Mouse (Mus musculus): ENCODE data around the gene Ip6k1. TPM values are rescaled to one million over a fixed set of nuclear protein-coding genes. Genes with fewer than 3 reads are reported as not detected.

Gene Ip6k1
- polyA plus RNA-seq, 1 experiment from 2014 or later = 97.9 TPM

GRCm38 (mm10) chr9:107968531-107968930 is 33.8 kb upstream of the Ip6k1 start:
- H3K9ac ChIP-seq = no peak overlapping the region
- peaks cover 20% of the 10 kb centered on the region for H3K36me3 ChIP-seq
- H3K4me3 ChIP-seq = no peak overlapping the region
- 90% methylated on average over 7 of the region's 7 CpGs for WGBS
- H3K9me3 ChIP-seq = no peaks in the 10 kb centered on the region
- no peak overlapping the region for H3K4me2 ChIP-seq (replicated peaks)
- H3K27me3 ChIP-seq (replicated peaks) = no peaks in the 10 kb centered on the region
- H3K27ac ChIP-seq = no peak overlapping the region
- H3K4me1 ChIP-seq = no peaks in the 10 kb centered on the region
- no peak for ATAC-seq (ENCODE audit: low FRiP score, low read depth)

DNA sequence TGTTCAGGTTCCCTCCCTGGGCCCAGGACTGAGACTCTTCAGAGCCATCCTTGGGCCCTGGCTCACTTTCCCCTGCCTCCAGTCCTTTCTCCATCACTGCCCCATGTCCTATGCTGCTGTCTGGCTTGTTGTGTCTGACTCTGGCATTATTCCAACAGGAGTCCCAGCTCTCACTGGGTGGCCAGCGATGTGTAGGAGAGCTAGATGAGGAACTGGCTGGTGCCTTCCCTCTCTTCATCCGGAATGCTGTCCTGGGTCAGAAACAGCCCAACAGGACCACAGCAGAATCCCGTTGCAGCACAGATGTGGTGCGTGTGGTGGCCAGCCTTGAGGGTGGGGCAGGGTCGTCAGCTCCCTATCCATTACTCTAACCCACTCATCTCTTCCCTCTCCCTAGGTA is 32.0 kb upstream of the Ip6k1 start:
- H3K27me3 ChIP-seq (replicated peaks) = no peaks in the 10 kb centered on the region
- no peak overlapping the region for H3K9ac ChIP-seq
- no peak overlapping the region for H3K4me2 ChIP-seq (replicated peaks)
- no peaks in the 10 kb centered on the region for H3K9me3 ChIP-seq
- no peak overlapping the region for H3K4me3 ChIP-seq
- 91% methylated on average over 5 of the region's 5 CpGs for WGBS
- peaks cover 20% of the 10 kb centered on the region for H3K36me3 ChIP-seq
- H3K4me1 ChIP-seq = no peaks in the 10 kb centered on the region
- H3K27ac ChIP-seq = no peak overlapping the region
- ATAC-seq (ENCODE audit: low FRiP score, low read depth) = no peak

GRCm38 (mm10) chr9:107971690-107972541 is 30.4 kb upstream of the Ip6k1 start:
- no peaks in the 10 kb centered on the region for H3K4me1 ChIP-seq
- H3K36me3 ChIP-seq = peaks cover 20% of the 10 kb centered on the region
- H3K4me3 ChIP-seq = no peak overlapping the region
- H3K9me3 ChIP-seq = no peaks in the 10 kb centered on the region
- H3K27me3 ChIP-seq (replicated peaks) = no peaks in the 10 kb centered on the region
- WGBS = 80% methylated on average over 8 of the region's 8 CpGs
- ATAC-seq (ENCODE audit: low FRiP score, low read depth) = no peak
- no peak overlapping the region for H3K27ac ChIP-seq
- H3K4me2 ChIP-seq (replicated peaks) = no peak overlapping the region
- H3K9ac ChIP-seq = 0 out of 2 replicates have a peak overlapping the region, but pooled peaks have one; percentile 8

- H3K9ac ChIP-seq = no peak overlapping the region
- H3K4me3 ChIP-seq = no peak overlapping the region
- WGBS = 87% methylated on average over 10 of the region's 10 CpGs
- H3K27me3 ChIP-seq (replicated peaks) = no peaks in the 10 kb centered on the region
- H3K9me3 ChIP-seq = no peaks in the 10 kb centered on the region
- H3K36me3 ChIP-seq = peaks cover 15% of the 10 kb centered on the region
- H3K27ac ChIP-seq = no peak overlapping the region
- no peak for ATAC-seq (ENCODE audit: low FRiP score, low read depth)
- H3K4me2 ChIP-seq (replicated peaks) = no peak overlapping the region
- no peaks in the 10 kb centered on the region for H3K4me1 ChIP-seq
Measured at GRCm38 (mm10) chr9:107974491-107975171, 27.7 kb upstream of the Ip6k1 start.

DNA sequence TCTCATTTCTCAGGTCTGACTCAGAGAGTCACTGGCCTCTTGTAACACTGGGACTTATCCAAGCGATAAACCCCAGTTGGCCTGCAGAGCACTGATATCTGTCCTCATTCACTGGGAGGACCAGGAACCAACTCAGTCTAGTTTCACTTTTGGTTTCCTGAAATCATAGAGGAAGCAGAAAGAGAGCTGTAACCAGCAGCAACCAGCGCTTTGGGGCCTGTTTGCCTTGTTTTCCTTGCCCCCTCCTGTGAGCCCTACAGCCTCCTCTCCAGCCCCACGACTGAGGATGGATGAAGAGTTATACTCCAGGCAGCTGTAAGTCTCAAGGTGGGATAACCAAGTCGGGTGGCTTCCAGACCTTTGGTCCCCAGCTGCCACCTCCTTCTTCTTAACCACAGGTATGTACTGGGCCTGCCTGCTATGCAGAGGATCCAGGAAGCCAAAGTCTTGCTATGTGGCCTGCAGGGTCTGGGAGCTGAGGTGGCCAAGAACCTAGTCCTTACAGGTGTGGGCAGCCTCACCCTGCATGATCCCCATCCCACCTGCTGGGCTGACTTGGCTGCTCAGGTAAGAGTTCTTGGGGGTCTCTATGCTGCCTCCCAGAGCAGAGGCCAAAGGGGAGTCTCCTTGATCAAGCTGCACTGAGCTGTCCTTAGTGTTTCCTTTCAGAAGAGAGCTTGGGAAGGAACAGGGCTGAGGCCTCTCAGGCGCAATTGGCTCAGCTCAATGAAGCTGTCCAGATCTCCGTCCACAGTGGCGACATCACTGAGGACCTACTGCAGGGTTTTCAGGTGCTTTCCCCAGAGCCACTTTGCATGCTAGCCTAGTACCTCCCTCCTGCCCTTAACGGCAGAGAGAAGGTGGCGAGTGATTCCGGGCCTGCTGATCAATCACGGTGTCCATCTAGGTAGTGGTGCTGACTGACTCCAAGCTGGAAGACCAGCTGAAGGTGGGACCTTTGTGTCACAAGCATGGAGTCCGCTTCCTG is 26.6 kb upstream of the Ip6k1 start, which contains the start of gene Uba7:
Uba7 (plus strand) TSS at position 107 of the 988 bp plus-strand sequence.
- Histone ChIP-seq H3K9me3 (no peaks in the 10 kb centered on the region), H3K4me1 (0 out of 2 replicates have a peak, but pooled peaks cover under 1% of the 10 kb centered on the region), H3K27ac (no peak within 1 kb of the TSS), H3K9ac (no peak within 1 kb of the TSS), H3K4me3 (no peak within 1 kb of the TSS), H3K27me3 (replicated peaks) (no peaks in the 10 kb centered on the region), H3K4me2 (replicated peaks) (peak within 1 kb of the TSS; percentile 12; the same call in 1 of the 2 replicates), H3K36me3 (peaks cover 6% of the 10 kb centered on the region; the same call in 1 of the 2 replicates)
- ATAC-seq (ENCODE audit: low FRiP score, low read depth) = no peak
- WGBS = 69% methylated on average over 12 of the region's 12 CpGs

GRCm38 (mm10) chr9:107978815-107979214 is 23.5 kb upstream of the Ip6k1 start:
- no peaks in the 10 kb centered on the region for H3K9me3 ChIP-seq
- H3K4me1 ChIP-seq = peaks cover 22% of the 10 kb centered on the region; the same call in 1 of the 2 replicates
- no peak overlapping the region for H3K4me3 ChIP-seq
- no peak for ATAC-seq (ENCODE audit: low FRiP score, low read depth)
- no peak overlapping the region for H3K9ac ChIP-seq
- WGBS = 89% methylated on average over 12 of the region's 12 CpGs
- no peak overlapping the region for H3K4me2 ChIP-seq (replicated peaks)
- no peaks in the 10 kb centered on the region for H3K36me3 ChIP-seq
- no peak overlapping the region for H3K27ac ChIP-seq
- peaks cover 7% of the 10 kb centered on the region; the same call in 1 of the 2 replicates for H3K27me3 ChIP-seq (replicated peaks)

GRCm38 (mm10) chr9:107981684-107982605 is 20.4 kb upstream of the Ip6k1 start:
- Histone ChIP-seq H3K4me2 (replicated peaks) (peak overlapping the region; percentile 88), H3K9me3 (no peaks in the 10 kb centered on the region), H3K4me1 (peaks cover 40% of the 10 kb centered on the region), H3K4me3 (no peak overlapping the region), H3K27ac (peak overlapping the region; percentile 69), H3K27me3 (replicated peaks) (peaks cover 24% of the 10 kb centered on the region), H3K9ac (0 out of 2 replicates have a peak overlapping the region, but pooled peaks have one; percentile 29), H3K36me3 (no peaks in the 10 kb centered on the region)
- WGBS = 45% methylated on average over 7 of the region's 7 CpGs
- no peak for ATAC-seq (ENCODE audit: low FRiP score, low read depth)

DNA sequence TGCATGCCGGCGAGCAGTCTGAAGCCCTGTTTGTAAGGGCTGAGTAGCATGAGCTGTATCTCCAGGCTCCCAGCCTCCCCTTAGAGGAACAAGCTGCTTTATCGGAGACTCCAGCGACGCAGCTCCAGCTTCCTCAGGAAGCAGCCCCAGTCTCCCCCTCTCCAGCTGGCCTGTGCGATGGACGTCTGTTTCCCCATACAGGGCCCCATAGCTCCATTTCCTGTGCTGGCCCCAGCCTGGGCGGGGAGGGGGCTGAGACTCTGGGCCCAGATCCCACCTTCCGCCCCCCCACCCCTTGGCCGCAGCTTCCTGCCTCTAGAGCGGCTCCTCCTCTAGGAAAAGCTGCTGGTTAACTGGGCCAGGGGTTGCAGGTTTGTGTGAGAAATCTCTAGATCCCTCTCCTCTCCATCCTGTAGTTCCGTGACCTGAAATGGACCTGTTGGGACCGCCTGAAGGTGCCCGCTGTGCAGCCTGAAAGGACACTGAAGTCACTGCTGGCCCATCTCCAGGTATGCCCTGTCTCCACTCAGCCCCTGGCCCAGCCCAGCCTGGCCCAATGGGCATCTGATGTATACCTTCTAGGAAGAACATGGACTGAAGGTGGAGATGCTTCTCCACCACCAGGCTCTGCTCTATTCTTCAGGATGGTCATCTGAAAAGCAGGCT is 19.5 kb upstream of the Ip6k1 start, which contains the start of gene Gm20661:
Gm20661 (plus strand) TSS at position 378 of the 666 bp plus-strand sequence.
- Histone ChIP-seq H3K4me3 (peak within 1 kb of the TSS; percentile 62), H3K4me1 (peaks cover 40% of the 10 kb centered on the region), H3K27me3 (replicated peaks) (peaks cover 24% of the 10 kb centered on the region), H3K27ac (peak within 1 kb of the TSS; percentile 69), H3K4me2 (replicated peaks) (peak within 1 kb of the TSS; percentile 88), H3K36me3 (no peaks in the 10 kb centered on the region), H3K9ac (peak within 1 kb of the TSS; percentile 29; the same call in 1 of the 2 replicates), H3K9me3 (no peaks in the 10 kb centered on the region)
- 53% methylated on average over 14 of the region's 14 CpGs for WGBS
- ATAC-seq (ENCODE audit: low FRiP score, low read depth) = no peak

DNA sequence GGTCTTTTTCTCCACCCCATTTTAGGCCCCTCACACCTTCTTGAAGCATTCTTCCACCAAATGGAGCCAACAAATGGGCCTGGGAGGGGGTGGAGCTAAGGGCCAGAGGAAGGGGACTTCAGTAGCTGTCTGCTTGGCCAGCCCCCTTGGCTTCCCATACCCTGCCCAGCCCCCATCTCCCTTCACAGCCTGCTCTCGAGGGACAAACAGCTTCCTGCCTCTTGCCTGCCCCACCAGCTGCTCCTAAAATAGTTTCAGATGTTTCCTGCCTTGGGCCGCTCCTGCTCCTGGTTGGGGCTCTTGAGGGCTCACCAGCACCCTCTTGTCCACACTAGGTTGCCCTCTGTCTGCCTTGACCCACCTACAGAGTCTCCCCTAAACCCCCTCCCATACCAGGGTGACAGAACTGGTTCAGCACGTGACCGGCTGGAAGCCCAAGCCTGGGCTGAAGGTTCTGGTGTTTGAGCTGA is 18.8 kb upstream of the Ip6k1 start:
- ATAC-seq (ENCODE audit: low FRiP score, low read depth) = no peak
- Histone ChIP-seq H3K27ac (peak overlapping the region; percentile 69), H3K9me3 (no peaks in the 10 kb centered on the region), H3K4me1 (peaks cover 40% of the 10 kb centered on the region), H3K4me2 (replicated peaks) (peak overlapping the region; percentile 88), H3K4me3 (peak overlapping the region; percentile 62), H3K9ac (0 out of 2 replicates have a peak overlapping the region, but pooled peaks have one; percentile 29), H3K27me3 (replicated peaks) (peaks cover 24% of the 10 kb centered on the region), H3K36me3 (no peaks in the 10 kb centered on the region)
- 44% methylated on average over 4 of the region's 4 CpGs for WGBS

DNA sequence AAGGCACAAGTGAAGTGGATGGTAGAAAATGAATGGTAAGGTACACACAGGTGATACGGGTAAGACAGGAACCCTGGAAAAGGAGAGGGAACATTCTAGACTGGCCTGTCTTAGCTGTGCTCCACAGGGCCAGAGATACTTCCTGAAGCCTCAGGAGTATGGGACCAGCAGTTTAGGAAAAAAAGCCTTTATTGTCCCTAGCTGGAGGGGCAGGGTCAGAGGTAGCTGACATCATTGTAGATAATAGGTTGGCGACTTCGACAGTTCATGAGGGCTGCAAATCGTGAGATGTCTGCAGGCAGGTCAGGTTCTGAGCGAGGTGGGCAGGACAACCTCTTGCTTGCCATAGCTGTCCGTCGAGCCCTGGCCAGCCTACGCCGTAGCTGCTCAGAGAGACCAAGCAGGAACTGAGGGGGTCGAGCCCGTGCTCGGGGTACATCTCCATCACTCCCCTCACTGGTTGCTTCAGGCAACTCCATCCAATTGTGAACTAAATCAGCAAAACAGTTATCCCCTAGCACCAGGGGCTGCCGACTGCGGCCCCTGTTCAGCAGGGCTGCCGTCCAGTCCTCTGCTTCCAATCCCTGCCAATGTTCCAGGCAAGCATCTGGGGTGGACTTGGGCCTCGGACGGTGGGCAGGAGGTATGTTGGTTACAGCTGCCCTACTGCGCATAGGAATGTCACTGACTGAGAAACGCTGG is 18.1 kb upstream of the Ip6k1 start:
- peak overlapping the region; percentile 62 for H3K4me3 ChIP-seq
- peak overlapping the region; percentile 88 for H3K4me2 ChIP-seq (replicated peaks)
- 66% methylated on average over 19 of the region's 19 CpGs for WGBS
- H3K27ac ChIP-seq = 0 out of 2 replicates have a peak overlapping the region, but pooled peaks have one; percentile 1
- 0 out of 2 replicates have a peak overlapping the region, but pooled peaks have one; percentile 17 for H3K9ac ChIP-seq
- no peaks in the 10 kb centered on the region for H3K36me3 ChIP-seq
- ATAC-seq (ENCODE audit: low FRiP score, low read depth) = no peak
- H3K27me3 ChIP-seq (replicated peaks) = peaks cover 24% of the 10 kb centered on the region
- H3K4me1 ChIP-seq = peaks cover 40% of the 10 kb centered on the region
- no peaks in the 10 kb centered on the region for H3K9me3 ChIP-seq

Measured in neural tube, embryonic 12.5 days (tissue).